Mouse (Mus musculus): ENCODE data around the gene Unc13d.

DNA sequence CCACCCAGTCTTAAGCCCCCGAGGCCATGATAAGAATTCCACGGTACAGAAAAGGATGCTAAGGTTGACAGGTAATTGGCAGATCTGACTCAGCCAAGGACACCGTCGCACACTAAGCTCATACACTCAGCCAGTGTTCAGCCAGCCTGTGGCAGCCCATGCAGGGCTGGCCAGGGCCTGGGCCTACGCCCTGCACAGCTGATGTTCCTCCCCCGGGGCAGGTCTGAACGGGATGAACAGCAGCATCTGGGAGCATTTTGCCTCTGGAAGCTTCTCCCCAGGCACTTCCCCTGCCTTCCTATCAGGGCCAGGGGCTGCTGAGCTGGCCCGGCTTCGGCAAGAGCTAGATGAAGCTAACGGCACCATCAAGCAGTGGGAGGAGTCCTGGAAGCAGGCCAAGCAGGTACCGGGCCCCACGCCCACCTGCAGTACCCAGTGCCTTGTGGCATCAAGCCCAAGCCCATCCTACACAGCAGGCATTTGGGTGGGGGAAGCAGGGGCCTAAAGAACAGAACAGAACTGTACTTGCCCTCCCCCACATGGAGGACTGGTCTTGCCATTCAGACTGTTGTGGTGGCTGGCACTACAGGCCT, 19.6 kb downstream of the Unc13d start:
- no peak for TF ChIP-seq POLR2A (IDR thresholded peaks at IDR 0.05; ENCODE audit: borderline replicate concordance, extremely low read depth, low read depth, low read length)
- no peak for TF ChIP-seq CTCF (IDR thresholded peaks at IDR 0.05; ENCODE audit: insufficient read depth, low read length)

All from lung, adult 2 months (tissue).